Mouse (Mus musculus) bone marrow macrophage, adult 2 months (primary cell): ENCODE data around the gene Negr1. TPM values are rescaled to one million over a fixed set of nuclear protein-coding genes. Genes with fewer than 3 reads are reported as not detected.

Experiments used
- H3K27ac ChIP-seq: 2 replicates; pipeline ENCODE4 v1.5.1; 2012; ENCODE audit warnings: low read depth, low read length; ENCODE audit not compliant: insufficient read depth
- H3K4me1 ChIP-seq: 2 replicates; pipeline ENCODE4 v1.6.1; 2012; ENCODE audit warnings: low read length; ENCODE audit not compliant: control insufficient read depth, insufficient read depth
- H3K4me3 ChIP-seq: 2 replicates; pipeline ENCODE4 v1.5.1; 2012; ENCODE audit warnings: mild to moderate bottlenecking, low read length, moderate library complexity; ENCODE audit not compliant: insufficient read depth
- CTCF ChIP-seq: IDR thresholded peaks from 2 replicates; pipeline ENCODE4 v1.5.1; 2012; ENCODE audit warnings: low read depth, mild to moderate bottlenecking, low read length, moderate library complexity
- POLR2A ChIP-seq: IDR thresholded peaks from 2 replicates; pipeline ENCODE4 v1.6.1; 2012; ENCODE audit warnings: mild to moderate bottlenecking, low read depth, low read length, borderline replicate concordance
- polyA plus RNA-seq: library from polyadenylated mRNA; stranded (reverse); fragments of >200 nt; gene quantifications from 2 replicates; pipeline ENCODE4 v1.2.4, GENCODE M21; 2012; ENCODE audit not compliant: missing spikeins, insufficient read depth, insufficient read length

Negr1 gene
- polyA plus RNA-seq, 1 experiment = not detected

- Histone ChIP-seq H3K27ac (no peak overlapping the region), H3K4me1 (no peaks in the 10 kb centered on the region), H3K4me3 (no peak overlapping the region)
- TF ChIP-seq CTCF (no peak), POLR2A (no peak)
Measured at GRCm38 (mm10) chr3:156833920-156834319, 272.3 kb downstream of the Negr1 start.

- no peak for TF ChIP-seq CTCF
- no peak for TF ChIP-seq POLR2A
- no peak overlapping the region for H3K4me3 ChIP-seq
- no peaks in the 10 kb centered on the region for H3K4me1 ChIP-seq
- H3K27ac ChIP-seq = no peak overlapping the region
Measured at GRCm38 (mm10) chr3:156838550-156838949, 277.0 kb downstream of the Negr1 start.

DNA sequence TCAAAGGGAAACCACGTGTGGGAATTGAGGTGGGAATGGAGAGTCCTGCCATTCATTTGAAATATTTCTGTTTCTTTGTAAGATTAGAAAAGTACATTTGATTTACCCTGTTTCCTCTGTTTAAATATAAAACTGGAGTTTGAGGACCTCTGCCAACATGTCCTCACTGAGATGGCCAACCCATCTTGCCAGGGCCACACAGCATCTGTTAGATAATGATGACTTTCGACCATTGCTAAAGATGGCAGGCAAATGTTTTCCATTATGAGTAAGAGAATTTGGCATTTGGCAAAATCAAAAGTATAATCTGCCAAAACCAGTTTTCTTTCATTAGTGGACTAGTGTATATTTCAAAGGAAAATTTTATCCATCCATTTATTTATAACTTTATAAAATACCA is 286.8 kb downstream of the Negr1 start:
- no peak for TF ChIP-seq CTCF
- no peak for TF ChIP-seq POLR2A
- Histone ChIP-seq H3K27ac (no peak overlapping the region), H3K4me3 (no peak overlapping the region), H3K4me1 (no peaks in the 10 kb centered on the region)

DNA sequence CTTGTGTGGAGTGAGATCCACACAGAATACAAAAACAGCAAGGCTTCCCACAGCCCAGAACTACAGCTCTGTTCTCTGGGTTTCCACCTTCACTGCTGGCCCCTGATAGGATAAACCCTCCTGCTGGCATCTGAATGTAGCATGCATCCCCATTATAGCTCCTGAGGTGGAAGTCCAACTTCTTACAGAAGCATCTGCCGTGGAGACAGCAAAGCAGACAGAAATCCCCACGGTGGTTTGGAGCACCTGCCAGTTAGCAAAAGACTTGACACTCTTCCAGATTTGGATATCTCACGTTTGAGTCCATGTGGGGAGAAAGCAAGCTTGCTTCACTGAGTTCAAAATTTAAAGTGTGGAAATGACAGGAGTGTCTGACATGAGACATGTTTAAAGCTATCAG is 290.3 kb downstream of the Negr1 start:
- H3K4me3 ChIP-seq = no peak overlapping the region
- no peaks in the 10 kb centered on the region for H3K4me1 ChIP-seq
- H3K27ac ChIP-seq = no peak overlapping the region
- TF ChIP-seq POLR2A = no peak
- no peak for TF ChIP-seq CTCF

DNA sequence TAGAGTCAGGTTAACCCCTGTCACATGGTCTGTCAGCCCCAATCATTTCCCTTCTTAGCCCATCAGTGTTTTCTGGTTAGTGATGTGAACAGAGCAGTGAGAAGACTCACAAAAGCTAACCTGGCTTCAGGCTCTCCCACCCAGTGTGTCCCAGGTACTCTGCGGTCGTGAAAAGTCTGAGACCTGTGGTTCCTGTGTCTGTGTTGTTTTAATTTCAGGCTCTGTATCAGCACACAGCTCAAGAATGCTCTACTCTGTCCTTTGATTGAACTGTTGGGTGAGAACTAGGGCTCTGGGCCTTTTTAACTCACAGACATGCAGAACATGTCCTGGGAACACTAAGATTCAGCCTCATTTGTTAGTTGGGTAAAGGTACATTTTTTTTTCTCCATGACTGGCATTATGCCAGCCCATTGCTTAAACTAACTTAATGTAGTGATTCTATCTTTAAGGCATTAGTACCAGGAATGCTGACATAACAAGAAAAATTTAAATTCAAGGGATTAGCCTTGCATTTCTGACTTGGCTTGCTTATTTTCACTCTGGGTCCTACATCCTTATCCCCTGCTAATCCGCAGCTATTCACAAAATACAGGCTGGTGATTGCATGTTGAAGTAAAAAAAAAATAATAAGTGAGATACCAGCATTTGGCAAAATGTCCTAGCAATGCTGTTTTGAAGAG is 308.8 kb downstream of the Negr1 start:
- Histone ChIP-seq H3K4me3 (no peak overlapping the region), H3K4me1 (no peaks in the 10 kb centered on the region), H3K27ac (no peak overlapping the region)
- no peak for TF ChIP-seq CTCF
- TF ChIP-seq POLR2A = no peak

GRCm38 (mm10) chr3:156870922-156871257 is 309.3 kb downstream of the Negr1 start:
- TF ChIP-seq CTCF (no peak), POLR2A (no peak)
- Histone ChIP-seq H3K4me3 (no peak overlapping the region), H3K4me1 (no peaks in the 10 kb centered on the region), H3K27ac (no peak overlapping the region)

DNA sequence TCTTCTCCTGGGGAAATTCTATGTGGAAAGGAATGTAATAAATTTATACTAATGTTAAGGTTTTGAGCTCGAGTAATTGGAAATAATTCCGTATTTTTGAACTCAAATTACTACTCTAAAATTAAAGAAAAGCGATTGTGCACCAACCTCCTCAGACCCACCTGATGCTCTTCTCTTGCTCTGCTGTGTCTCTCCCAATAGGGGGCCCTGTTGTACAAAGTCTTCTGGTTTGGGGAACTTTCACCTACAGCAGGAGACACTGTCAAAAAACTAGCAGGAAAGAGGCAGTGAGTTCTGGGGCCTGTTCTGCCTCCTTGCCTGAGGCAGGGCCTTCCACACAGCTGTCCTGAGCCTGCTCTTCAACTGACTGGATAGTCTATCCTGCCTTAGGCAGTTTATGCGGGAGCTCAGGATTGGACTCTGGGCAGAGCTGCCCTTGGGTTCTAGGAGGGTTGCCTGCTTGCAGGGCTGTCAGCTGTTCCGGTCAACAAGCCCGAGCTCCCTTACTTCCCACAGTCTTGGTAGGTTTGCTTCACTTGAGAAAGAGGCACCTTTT is 310.1 kb downstream of the Negr1 start:
- no peaks in the 10 kb centered on the region for H3K4me1 ChIP-seq
- TF ChIP-seq CTCF = no peak
- TF ChIP-seq POLR2A = no peak

DNA sequence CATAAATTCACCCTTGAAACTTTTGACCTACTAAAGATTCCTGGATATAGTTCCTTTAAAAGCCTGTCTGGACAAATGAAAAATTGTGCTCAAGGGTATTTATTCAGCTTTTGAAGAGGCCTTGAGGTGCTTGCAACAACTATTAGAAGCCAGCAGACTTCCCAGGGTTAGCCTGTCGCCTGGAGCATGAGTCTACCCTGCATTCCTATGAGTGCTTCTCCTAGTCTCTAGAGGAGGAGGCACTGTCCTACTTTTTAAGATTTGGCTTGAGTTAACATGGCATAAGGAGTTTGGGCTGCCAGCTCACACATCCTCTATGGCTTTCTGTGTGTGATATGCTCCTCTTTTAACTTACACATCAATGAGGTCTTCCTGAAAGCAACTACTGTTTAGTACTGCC is 315.0 kb downstream of the Negr1 start:
- no peak for TF ChIP-seq CTCF
- TF ChIP-seq POLR2A = no peak
- no peak overlapping the region for H3K4me3 ChIP-seq
- H3K27ac ChIP-seq = no peak overlapping the region
- H3K4me1 ChIP-seq = no peaks in the 10 kb centered on the region

More for the DNA sequence above, 310.1 kb downstream of the Negr1 start:
- H3K4me3 ChIP-seq = no peak overlapping the region
- H3K27ac ChIP-seq = no peak overlapping the region

- H3K4me3 ChIP-seq = no peak overlapping the region
- TF ChIP-seq CTCF (no peak), POLR2A (no peak)
- H3K4me1 ChIP-seq = no peaks in the 10 kb centered on the region
- H3K27ac ChIP-seq = no peak overlapping the region
Measured at GRCm38 (mm10) chr3:156882129-156882528, 320.5 kb downstream of the Negr1 start.

- Histone ChIP-seq H3K4me3 (no peak overlapping the region), H3K4me1 (no peaks in the 10 kb centered on the region), H3K27ac (no peak overlapping the region)
- TF ChIP-seq POLR2A (no peak), CTCF (no peak)
Measured at GRCm38 (mm10) chr3:156883873-156884272, 322.3 kb downstream of the Negr1 start.
